Mouse (Mus musculus) adipocyte (in vitro differentiated cells): Measurements from ENCODE around the gene Carhsp1.

Source experiments
- DNase-seq: peaks from one replicate; pipeline ENCODE4 v3.0.0-alpha.2; 2016; ENCODE audit warnings: low spot score

Gene Carhsp1

DNA sequence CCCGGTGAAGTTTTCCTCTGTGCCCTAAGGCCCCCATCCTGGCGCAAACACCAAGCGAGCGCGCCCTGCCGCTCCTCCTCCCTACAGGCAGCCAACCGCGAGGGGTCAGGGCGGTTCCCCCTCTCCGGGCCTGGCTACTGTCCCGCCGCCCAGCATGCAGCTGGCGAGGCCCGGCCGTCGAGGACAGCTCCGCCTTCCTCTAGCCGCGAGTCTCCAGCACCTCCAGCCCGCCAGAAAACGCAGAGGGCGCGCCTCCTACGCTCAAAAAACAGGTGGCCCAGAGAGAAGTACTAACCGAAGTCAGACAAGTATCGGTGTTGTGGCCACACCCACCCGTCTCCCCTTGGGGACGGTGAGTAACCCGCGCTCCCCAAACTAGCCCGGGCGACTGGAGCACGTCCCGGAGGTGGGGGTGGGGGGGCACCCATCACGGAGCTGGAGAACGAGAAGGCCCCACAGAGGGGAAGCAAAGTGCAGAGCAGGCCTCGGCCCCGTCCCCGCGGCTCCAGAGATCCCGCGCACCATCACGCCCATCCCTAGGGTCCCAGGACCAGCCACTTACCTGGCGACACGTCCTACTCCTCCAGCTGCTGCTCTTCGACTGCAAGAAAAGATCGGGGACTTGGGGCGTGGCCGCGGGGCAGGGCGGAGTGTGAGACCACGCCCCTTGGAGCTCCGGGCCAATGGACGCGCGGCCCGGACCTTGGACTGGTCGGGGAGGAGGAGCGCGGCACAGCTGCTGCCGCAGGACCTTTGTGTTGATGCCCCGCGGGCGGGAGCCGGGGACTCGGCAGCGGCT is at the start of gene Carhsp1:
Carhsp1 (minus strand) TSS at position 605 of the 799 bp plus-strand sequence.
- peak; percentile 96 for DNase-seq

DNA sequence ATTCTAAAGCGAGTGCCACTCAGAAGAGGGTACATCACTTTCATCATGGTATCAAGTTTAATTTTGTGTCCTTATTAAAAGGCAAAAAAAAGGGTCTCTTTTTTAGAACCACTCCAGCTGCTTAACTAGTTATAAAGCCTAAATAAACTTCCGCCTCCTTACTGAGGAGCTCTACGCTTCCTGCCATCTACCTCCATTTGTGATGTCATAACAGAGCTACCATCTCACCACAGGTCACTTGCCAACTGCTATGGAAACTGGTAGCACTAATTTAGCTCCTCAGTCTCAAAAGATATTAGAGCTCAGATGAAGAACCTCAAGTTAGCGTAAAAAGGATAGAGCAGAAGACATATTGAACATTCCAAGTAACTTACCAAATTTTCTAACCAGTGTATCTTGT is 48.5 kb upstream of the Carhsp1 start:
- DNase-seq, result no peak

DNA sequence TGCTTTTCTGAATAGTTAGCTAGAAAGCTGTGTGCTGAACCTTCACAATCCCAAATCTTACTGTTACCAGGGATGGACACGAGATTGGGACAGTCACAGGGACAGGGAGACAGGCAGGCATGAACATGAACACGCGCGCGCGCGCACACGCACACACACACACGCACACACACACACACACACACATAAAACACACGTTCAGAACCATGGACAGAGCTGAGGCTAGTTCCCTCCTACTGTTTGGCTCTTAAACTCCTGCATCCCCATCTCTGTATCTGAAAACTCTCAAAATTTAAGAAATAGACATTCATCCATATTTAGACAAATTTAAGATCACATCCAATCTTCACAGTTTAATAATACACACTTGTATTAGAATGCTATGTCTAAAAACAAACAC is 45.8 kb upstream of the Carhsp1 start:
- DNase-seq, result peak; percentile 51

GRCm38 (mm10) chr16:8716300-8716699 is 44.3 kb upstream of the Carhsp1 start:
- DNase-seq, result no peak

DNA sequence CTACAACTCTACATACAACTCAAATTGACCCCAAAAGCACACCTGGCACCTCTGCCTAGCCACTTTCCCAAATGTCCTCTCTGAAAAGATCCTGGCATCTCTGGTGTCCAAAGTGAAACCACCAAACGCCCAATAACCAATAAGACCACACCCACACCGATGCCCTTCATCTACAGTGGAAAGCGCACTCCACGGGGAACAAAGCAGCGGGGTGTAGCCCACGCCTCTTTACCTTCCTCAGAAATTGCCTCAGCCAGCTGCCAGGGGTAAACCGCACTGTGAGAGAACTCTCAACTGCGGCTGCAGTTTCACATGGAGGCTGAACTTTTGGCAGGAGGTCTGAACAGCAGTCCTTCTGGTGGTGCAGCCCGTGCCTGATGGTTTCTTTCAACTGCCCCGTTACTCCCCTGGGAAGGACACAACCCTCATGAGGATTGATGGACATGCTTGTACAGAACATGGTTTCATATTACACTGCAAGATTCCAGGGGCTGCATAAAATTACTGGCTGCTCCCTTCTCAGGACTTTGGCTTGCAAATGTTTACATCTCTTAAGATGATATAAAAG is 43.6 kb upstream of the Carhsp1 start:
- no peak for DNase-seq

- DNase-seq, result no peak
Observed at GRCm38 (mm10) chr16:8714851-8715250, 42.9 kb upstream of the Carhsp1 start.

DNA sequence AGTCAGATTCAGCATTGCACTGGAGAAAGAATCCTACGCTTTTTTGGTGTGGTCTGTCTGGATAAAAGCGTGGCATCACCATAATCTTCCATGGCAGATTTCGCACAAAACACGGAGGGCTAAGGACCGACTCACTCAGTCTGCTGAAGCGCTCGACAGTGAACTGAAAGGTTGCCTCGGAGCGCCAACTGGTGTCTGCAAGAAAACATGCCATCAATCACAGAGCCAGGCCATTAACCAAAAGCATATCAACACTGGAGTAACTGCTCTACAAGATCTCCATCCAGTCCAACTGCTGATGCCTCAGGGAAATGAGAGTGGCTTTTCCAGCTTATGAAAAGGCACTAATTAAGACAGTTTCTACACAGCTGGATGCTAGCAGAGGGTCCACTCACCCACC is 40.0 kb upstream of the Carhsp1 start:
- no peak for DNase-seq

DNA sequence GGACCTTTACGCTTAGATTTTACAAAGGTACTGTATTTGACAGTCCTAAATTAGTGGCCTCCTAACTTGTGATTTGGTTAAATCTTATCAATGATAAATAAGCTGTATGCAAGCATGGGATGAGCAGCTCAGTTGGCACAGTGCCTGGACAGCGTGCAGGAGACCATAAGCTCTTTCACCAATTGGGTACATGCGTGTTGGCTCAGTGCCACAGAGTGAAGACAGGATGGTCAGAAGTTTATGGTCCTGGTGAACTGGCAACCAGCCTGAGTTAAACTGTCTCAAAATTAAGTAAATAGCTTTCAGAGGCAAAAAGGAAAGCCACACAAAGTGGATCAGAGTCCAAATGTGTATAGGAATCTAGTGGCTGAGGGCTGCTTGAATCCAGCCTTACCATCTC is 28.6 kb upstream of the Carhsp1 start:
- DNase-seq, result no peak

DNA sequence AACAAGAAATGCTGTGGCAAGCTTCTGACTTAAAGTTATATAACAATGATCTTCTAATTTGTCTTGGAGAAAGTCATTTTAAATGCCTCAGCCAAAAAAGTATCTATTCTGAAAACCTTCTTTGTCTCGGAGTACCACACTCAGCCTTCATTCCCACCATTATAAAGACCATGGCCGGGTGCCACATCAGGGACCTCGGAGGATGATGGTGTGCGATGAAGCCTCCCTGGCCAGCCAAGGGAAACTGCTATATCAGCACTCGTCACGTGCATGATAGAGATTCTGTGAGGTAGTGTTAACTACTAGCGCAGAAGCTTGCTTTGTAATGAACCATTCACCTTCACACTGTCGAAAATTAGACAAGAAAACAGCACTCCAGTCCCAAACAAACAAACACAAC is 27.6 kb upstream of the Carhsp1 start:
- no peak for DNase-seq

GRCm38 (mm10) chr16:8691206-8691605 is 19.3 kb upstream of the Carhsp1 start:
- no peak for DNase-seq

DNA sequence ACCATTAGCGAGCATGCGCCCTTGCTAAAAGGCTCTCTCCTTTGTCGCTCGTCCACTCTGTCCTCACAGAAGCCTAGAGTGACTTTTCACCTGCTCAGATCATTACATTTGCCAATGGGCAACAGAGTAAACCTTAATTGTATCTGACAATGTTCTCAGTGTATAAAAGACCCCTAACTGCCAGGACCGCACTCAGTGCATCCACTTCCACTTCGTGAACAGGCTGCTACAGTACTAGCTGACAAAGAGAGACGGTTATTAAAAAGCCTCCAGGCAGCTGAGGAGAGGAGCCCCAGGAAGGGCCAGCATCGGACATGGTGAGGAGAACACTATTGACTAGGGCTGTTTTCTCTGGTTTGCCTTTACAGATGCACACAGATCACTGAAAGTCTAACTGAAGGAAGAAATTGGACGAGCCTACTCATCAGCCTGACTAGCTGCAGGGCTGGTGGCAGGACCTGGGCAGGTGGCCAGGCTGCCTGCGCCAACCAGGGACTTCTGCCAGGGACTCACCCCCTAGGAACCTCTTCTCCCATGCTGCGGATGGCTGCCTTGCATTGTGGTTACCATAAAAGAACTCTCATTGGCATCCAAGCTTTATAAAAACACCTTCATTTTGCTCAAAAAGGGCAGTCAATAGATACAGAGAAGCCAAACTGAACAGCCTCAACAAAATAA is 18.2 kb upstream of the Carhsp1 start:
- DNase-seq, result peak; percentile 51

DNA sequence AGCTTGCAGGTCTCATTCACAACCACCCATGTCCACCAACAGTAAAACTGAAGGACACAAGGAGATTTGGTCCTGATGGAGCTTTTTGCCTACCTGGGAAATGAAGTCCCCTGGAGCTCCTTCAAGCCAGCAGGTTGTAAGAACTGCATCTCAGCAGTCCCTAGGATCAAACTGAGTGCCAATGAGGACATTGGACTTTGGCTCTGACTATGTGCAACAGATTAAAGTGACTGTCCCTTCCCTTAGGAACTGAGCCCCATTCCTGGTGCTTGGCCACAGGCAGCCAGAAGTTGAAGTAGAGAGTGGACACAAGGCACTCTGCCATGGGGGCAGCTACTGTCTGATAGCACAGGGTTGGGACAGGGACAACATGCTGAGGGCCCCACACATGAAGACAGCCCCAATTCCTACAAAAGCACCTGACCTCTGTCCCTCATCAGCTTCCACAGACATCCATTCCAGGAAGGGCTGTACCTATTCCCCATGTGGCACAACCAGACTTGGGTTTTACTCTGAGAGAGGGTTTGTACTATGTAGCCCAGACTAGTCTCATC is 15.7 kb upstream of the Carhsp1 start:
- DNase-seq, result no peak

DNA sequence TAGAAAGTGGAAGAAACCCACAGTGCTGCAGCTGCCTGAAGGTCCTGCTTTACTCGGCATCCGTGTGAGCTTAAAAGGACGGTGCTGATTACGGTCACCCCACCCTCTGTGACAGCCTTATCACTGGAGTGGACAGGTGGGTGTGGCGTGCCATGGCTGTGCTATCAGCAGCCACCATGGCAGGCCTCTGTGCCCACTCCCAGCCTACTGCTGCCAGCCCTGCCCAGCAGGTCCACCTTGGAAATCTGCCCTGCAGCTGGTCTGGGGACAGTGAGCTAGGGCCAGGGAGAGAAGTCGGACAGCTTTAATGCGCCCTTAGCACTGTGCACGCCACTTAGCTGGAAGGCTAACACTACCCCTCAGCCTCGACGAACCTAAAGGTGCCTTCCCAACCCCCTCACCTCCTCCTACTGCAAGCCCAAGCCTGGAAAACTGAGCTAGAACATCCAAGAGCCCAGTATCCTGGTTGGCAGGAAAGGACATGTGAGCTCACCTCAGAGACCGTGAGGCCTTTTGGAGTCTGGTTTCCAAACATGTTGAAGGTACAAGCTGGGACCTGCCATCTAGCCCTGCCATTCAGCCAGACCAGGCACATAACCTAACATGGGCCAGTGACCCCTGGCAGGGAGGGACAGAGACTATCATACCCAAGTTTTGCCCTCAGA is 15.0 kb upstream of the Carhsp1 start:
- DNase-seq, result no peak

GRCm38 (mm10) chr16:8686121-8686870 is 14.3 kb upstream of the Carhsp1 start:
- peak; percentile 86 for DNase-seq

GRCm38 (mm10) chr16:8685087-8685486 is 13.1 kb upstream of the Carhsp1 start:
- DNase-seq, result no peak

DNA sequence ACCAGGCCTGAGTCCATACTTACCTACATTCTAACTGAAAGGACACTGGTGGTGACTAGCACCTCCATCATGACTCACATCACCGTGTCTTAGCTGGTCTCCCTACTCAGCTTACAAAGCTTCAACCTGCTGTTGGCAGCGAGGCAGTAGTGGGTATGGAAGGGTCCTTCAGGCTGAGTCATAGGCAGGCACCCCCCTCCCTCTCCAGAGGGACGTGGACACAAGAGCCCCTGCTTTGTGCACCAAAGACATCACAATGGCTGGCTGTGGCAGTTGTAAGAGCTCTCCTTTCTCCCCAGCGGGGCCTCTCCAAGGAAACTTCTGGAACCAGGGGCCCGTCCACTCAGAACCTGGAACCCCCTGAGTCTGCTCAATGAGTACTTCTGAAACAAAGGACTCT is 8.5 kb upstream of the Carhsp1 start, which contains the start of gene Gm5767:
Gm5767 (plus strand) TSS at position 301 of the 400 bp plus-strand sequence.
- no peak for DNase-seq

- DNase-seq, result no peak
Observed at GRCm38 (mm10) chr16:8679780-8680179, 7.8 kb upstream of the Carhsp1 start.

GRCm38 (mm10) chr16:8678676-8679075 is 6.7 kb upstream of the Carhsp1 start:
- no peak for DNase-seq

- peak; percentile 38 for DNase-seq
Observed at GRCm38 (mm10) chr16:8678035-8678434, 6.1 kb upstream of the Carhsp1 start.

GRCm38 (mm10) chr16:8676800-8677199 is 4.8 kb upstream of the Carhsp1 start:
- peak; percentile 83 for DNase-seq

DNA sequence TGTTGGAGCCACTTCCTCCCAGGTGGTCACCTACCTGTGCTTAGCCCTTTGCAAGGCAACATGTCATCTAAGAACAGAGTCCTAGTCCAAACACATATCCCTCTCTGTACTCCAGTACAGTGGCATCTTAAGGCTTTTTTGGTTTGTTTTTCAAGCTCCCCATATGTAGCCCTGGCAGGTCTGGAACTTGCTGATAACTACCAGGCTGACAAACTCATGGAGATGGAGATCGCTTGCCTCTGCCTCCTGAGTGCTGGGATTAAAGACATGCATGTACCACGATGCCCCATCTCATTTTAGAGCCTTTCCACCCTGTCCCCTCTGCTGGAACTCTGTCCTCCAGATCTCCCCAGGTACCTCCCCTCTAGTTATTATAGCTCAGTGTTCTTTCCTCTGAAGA is 4.3 kb upstream of the Carhsp1 start:
- no peak for DNase-seq

DNA sequence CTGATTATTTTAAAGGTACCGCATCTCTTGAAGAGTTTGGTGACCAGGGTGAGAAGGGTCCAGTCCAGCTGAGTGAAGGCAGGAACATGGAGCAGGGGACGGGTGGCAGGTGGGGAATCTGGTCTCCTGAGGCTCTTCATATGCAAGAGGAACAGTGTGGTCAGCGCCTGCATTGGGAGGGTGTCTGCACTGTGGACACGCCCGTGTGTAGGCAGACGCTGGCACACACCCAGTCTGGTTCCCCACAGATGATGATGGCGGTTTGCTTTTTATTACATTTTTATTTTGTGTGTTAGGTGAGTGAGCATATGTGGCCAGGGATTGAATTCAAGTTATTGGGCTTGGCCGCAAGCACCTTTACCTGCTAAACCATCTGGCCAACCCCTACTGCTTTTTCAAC is 3.6 kb upstream of the Carhsp1 start:
- no peak for DNase-seq
